Comparison of ENCODE assay signal across 9 mouse cellular contexts in the genomic region with DNA sequence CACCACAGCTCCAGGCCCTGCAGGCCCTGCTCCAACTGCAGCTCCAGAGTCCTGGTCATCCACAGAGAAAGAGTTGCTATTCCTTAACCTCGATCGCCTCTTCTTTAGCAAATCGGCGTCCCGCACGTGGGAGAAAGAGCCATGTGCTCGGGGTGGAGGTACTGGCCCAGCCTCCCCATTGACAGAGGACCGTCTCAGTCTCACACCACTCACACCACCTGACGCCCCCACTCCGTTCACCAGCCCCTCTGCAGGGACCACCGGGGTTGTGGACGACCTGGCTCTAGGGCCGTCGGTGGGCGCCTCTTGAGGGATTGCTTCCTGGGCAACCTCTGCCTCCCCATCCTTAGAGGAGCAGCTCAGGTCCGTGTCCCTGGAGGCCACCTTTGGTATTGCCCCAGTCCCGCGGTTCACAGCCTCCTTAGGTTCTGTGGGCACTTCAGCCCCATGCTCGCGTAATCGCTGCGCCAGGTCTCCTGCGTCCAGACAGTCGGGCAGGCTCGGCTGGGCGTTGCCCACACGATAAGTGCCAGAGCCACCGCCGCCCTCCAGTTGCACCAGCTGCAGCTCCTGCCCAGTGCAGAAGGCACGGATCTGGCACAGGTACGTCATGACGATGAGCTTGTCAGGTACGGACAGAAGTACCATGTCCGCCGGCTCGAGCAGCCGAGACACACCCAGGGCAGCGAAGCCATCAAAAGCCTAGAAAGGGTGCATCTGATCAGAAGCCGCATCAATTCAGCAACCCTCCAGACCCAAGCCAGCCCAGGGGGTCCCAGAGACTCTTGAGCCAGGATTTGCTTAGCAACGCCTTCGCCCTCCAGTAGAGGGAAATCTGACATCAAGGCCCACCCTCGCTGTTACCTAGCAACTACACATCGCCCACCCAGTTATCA. TPM values are rescaled to one million over a fixed set of nuclear protein-coding genes. Genes with fewer than 3 reads are reported as not detected.
DNase-seq lines count a peak whose midpoint lies in the region; ATAC-seq and TF ChIP-seq lines count a peak whose summit lies in the region.
"Had no signal": no experiment of that assay in that cellular context is flagged by ENCODE, and none has a peak within 500 bp of the region (broad histone marks: within the 10 kb centered on the region; RNA-seq: fewer than 3 reads in every experiment).

No protein-coding gene starts in this region.

- H3K9ac ChIP-seq in ES-E14 (ENCODE audit: insufficient read depth, low read depth, low read length, poor library complexity, severe bottlenecking) = no peak overlapping the region
- peak overlapping the region; percentile 42; the same call in 1 of the 2 replicates for H3K9ac ChIP-seq in kidney, embryonic 14.5 days (ENCODE audit: low read depth, low read length)

- H3K9me3 ChIP-seq in ES-E14 (ENCODE audit: control insufficient read depth, insufficient read depth, low read depth, low read length) = no peaks in the 10 kb centered on the region
- H3K9me3 ChIP-seq in kidney, embryonic 14.5 days (ENCODE audit: control insufficient read depth, low read length) = no peaks in the 10 kb centered on the region

- no peak for TF ChIP-seq POLR2A in embryonic fibroblast, embryonic 13.5 days (IDR thresholded peaks at IDR 0.05; ENCODE audit: low read depth, low read length)
- no peak for TF ChIP-seq POLR2A in lung, adult 2 months (IDR thresholded peaks at IDR 0.05; ENCODE audit: borderline replicate concordance, extremely low read depth, low read depth, low read length)

- H3K27ac ChIP-seq in ES-E14 (ENCODE audit: insufficient read depth, low read depth, low read length, poor library complexity, severe bottlenecking) = no peak overlapping the region
- H3K27ac ChIP-seq in embryonic fibroblast, embryonic 13.5 days (ENCODE audit: insufficient read depth, low read length) = no peak overlapping the region
- no peak overlapping the region for H3K27ac ChIP-seq in kidney, embryonic 14.5 days (ENCODE audit: low read depth, low read length)

- 22% methylated on average over 43 of the region's 43 CpGs for WGBS in kidney, embryonic 14.5 days
- 51% methylated on average over 43 of the region's 43 CpGs for WGBS in lung, adult 2 months

- ATAC-seq in frontal cortex, adult (ENCODE audit: low TSS enrichment) = peak; percentile 53; the same call in 1 of the 2 replicates
- peak; percentile 56 for ATAC-seq in kidney, embryonic 14.5 days (ENCODE audit: low FRiP score, low TSS enrichment)

- 0 out of 2 replicates have a peak, but pooled peaks have one; percentile 0 for TF ChIP-seq CTCF in embryonic fibroblast, embryonic 13.5 days (IDR thresholded peaks at IDR 0.05; ENCODE audit: borderline replicate concordance, insufficient read depth, low read length)
- TF ChIP-seq CTCF in lung, adult 2 months (IDR thresholded peaks at IDR 0.05; ENCODE audit: insufficient read depth, low read length) = peak; percentile 26; the same call in 1 of the 2 replicates

- H3K36me3 ChIP-seq in ES-E14 (ENCODE audit: control insufficient read depth, insufficient read depth, low read length, poor library complexity, severe bottlenecking) = no peaks in the 10 kb centered on the region; the same call in 1 of the 2 replicates
- H3K36me3 ChIP-seq in kidney, embryonic 14.5 days (ENCODE audit: control insufficient read depth, insufficient read depth, low read length) = peaks cover 24% of the 10 kb centered on the region

- H3K4me3 ChIP-seq in ES-E14 (ENCODE audit: insufficient read depth in 1 of 2, low read depth in 1 of 2, low read length in 2 of 2, poor library complexity in 1 of 2, severe bottlenecking in 1 of 2) = peak overlapping the region; percentile 42 to 57; a peak in 3 of 4 replicates
- H3K4me3 ChIP-seq in embryonic fibroblast, embryonic 13.5 days (ENCODE audit: insufficient read depth, low read length) = no peak overlapping the region
- peak overlapping the region; percentile 23 for H3K4me3 ChIP-seq in kidney, embryonic 14.5 days (ENCODE audit: low read length)
- no peak overlapping the region for H3K4me3 ChIP-seq in lung, adult 2 months (replicated peaks; ENCODE audit: extremely low read depth, low read depth, low read length)

- in situ Hi-C loops in ES-E14 (cut with MboI; ENCODE audit: low sequenced_read_pairs in 2 of 2, unreplicated experiment in 2 of 2) = no loop called here

- H3K4me1 ChIP-seq in ES-E14 (ENCODE audit: control insufficient read depth in 2 of 2, insufficient read depth in 2 of 2, low read length in 2 of 2, poor library complexity in 1 of 2) = peaks cover 2 to 5% of the 10 kb centered on the region in 2 experiments; a peak in 2 of 4 replicates
- peaks cover 14% of the 10 kb centered on the region; the same call in 1 of the 2 replicates for H3K4me1 ChIP-seq in embryonic fibroblast, embryonic 13.5 days (ENCODE audit: control insufficient read depth, insufficient read depth, low read length)
- peaks cover 9% of the 10 kb centered on the region; the same call in 1 of the 2 replicates for H3K4me1 ChIP-seq in kidney, embryonic 14.5 days (ENCODE audit: control insufficient read depth, insufficient read depth, low read length)
- H3K4me1 ChIP-seq in lung, adult 2 months (ENCODE audit: control insufficient read depth, insufficient read depth, low read length) = peaks cover 10% of the 10 kb centered on the region

- peak overlapping the region; percentile 35 for H3K4me2 ChIP-seq in kidney, embryonic 14.5 days (replicated peaks; ENCODE audit: low read depth, low read length)

- no peaks in the 10 kb centered on the region for H3K27me3 ChIP-seq in kidney, embryonic 14.5 days (ENCODE audit: control insufficient read depth, insufficient read depth, low read length)
- H3K27me3 ChIP-seq: CH12.LX had no signal

- DNase-seq in frontal cortex, postnatal 14 days (ENCODE audit: low spot score in 2 of 2) = no peak
- no peak for DNase-seq in ES-E14 (ENCODE audit: low read depth, low spot score)
- DNase-seq in lung, adult 2 months = peak; percentile 56
- peak; percentile 75 for DNase-seq in retina, embryonic 14.5 days (ENCODE audit: low spot score)
- DNase-seq in adrenal gland, postnatal 10 days = no peak

TF ChIP-seq in ES-E14, 5 proteins besides CTCF, POLR2A, EP300 and RAD21:
- TF ChIP-seq ZNF384 (IDR thresholded peaks at IDR 0.05; ENCODE audit: low read depth, low read length) (no peak), MAFK (IDR thresholded peaks at IDR 0.05; ENCODE audit: insufficient read depth, low read depth, low read length) (no peak), HCFC1 (IDR thresholded peaks at IDR 0.05; ENCODE audit: borderline replicate concordance, insufficient read depth, low read length) (no peak), ZC3H11A (IDR thresholded peaks at IDR 0.05; ENCODE audit: borderline replicate concordance, low read depth, low read length) (no peak), CHD2 (IDR thresholded peaks at IDR 0.05; ENCODE audit: low read depth, low read length) (no peak)

RNA-seq across cellular contexts. Expression of a gene that starts 10.1 kb away (rescaled TPM):
- 9.0 and 16.4 TPM in 2 replicates for total RNA-seq in ES-E14 (2012; rRNA removed)
- polyA plus RNA-seq in embryonic fibroblast, embryonic 13.5 days (2011; ENCODE audit: insufficient read length, low read depth, missing spikeins) = 62.8 and 86.1 TPM in 2 replicates
- polyA plus RNA-seq in kidney, embryonic 14.5 days (2014; fragmentation: Nextera tagmentation; extraction: Ambion mirVana) = 8.8 and 11.5 TPM in 2 replicates
- 64.4 and 73.8 TPM in 2 replicates for polyA plus RNA-seq in lung, adult 2 months (2012; rRNA removed)
- 10 to 100 TPM; 29.8 to 48.9 TPM for total RNA-seq in adrenal gland, postnatal 10 days (2021)

RNA-seq across cellular contexts. Expression of a gene that starts 11.9 kb away (rescaled TPM):
- total RNA-seq in ES-E14 (2012; rRNA removed) = 0.63 and 0.67 TPM in 2 replicates
- not detected in 2 replicates for polyA plus RNA-seq in embryonic fibroblast, embryonic 13.5 days (2011; ENCODE audit: insufficient read length, low read depth, missing spikeins)
- polyA plus RNA-seq in kidney, embryonic 14.5 days (2014; fragmentation: Nextera tagmentation; extraction: Ambion mirVana) = 0.39 and 0.42 TPM in 2 replicates
- 2.0 and 4.6 TPM in 2 replicates for polyA plus RNA-seq in lung, adult 2 months (2012; rRNA removed)
- total RNA-seq in adrenal gland, postnatal 10 days (2021) = not detected
- total RNA-seq: CH12.LX had no signal

RNA-seq across cellular contexts. Expression of a gene that starts 13.4 kb away (rescaled TPM):
- total RNA-seq in ES-E14 (2012; rRNA removed) = 12.3 and 16.4 TPM in 2 replicates
- 51.3 and 54.8 TPM in 2 replicates for polyA plus RNA-seq in embryonic fibroblast, embryonic 13.5 days (2011; ENCODE audit: insufficient read length, low read depth, missing spikeins)
- 92.8 and 114 TPM in 2 replicates for polyA plus RNA-seq in kidney, embryonic 14.5 days (2014; fragmentation: Nextera tagmentation; extraction: Ambion mirVana)
- 231 and 234 TPM in 2 replicates for polyA plus RNA-seq in lung, adult 2 months (2012; rRNA removed)
- 10 to 100 TPM; 47.0 to 59.8 TPM for total RNA-seq in adrenal gland, postnatal 10 days (2021)

RNA-seq across cellular contexts. Expression of a gene that starts 24.7 kb away (rescaled TPM):
- 7.0 and 7.8 TPM in 2 replicates for total RNA-seq in ES-E14 (2012; rRNA removed)
- polyA plus RNA-seq in embryonic fibroblast, embryonic 13.5 days (2011; ENCODE audit: insufficient read length, low read depth, missing spikeins) = 119 and 136 TPM in 2 replicates
- 14.9 and 27.1 TPM in 2 replicates for polyA plus RNA-seq in kidney, embryonic 14.5 days (2014; fragmentation: Nextera tagmentation; extraction: Ambion mirVana)
- polyA plus RNA-seq in lung, adult 2 months (2012; rRNA removed) = 236 and 238 TPM in 2 replicates
- total RNA-seq in adrenal gland, postnatal 10 days (2021) = 100 to 1,000 TPM; 185 to 250 TPM

RNA-seq across cellular contexts. Expression of a gene that starts 27.3 kb away (rescaled TPM):
- total RNA-seq in ES-E14 (2012; rRNA removed) = 63.9 and 98.9 TPM in 2 replicates
- 43.0 and 48.4 TPM in 2 replicates for polyA plus RNA-seq in embryonic fibroblast, embryonic 13.5 days (2011; ENCODE audit: insufficient read length, low read depth, missing spikeins)
- polyA plus RNA-seq in kidney, embryonic 14.5 days (2014; fragmentation: Nextera tagmentation; extraction: Ambion mirVana) = 31.2 and 35.4 TPM in 2 replicates
- 156 and 166 TPM in 2 replicates for polyA plus RNA-seq in lung, adult 2 months (2012; rRNA removed)
- 10 to 100 TPM; 54.8 to 85.4 TPM for total RNA-seq in adrenal gland, postnatal 10 days (2021)

Comparison
In these comparisons a context has a peak if more than half of its experiments do, and no peak if none do; other contexts are left out.
1. DNase-seq: peak in lung, adult 2 months (single experiment) and retina, embryonic 14.5 days (single experiment); none in frontal cortex, postnatal 14 days (0 of 2), ES-E14 (single experiment) and adrenal gland, postnatal 10 days (single experiment).
2. H3K4me3 ChIP-seq: peak in ES-E14 (2 of 2) and kidney, embryonic 14.5 days (single experiment); none in embryonic fibroblast, embryonic 13.5 days (single experiment) and lung, adult 2 months (single experiment).